Mouse (Mus musculus) retina, embryonic 14.5 days (tissue): ENCODE results near the gene Abhd16a.

ENCODE experiments used
- DNase-seq: peaks from one replicate; pipeline ENCODE4 v3.0.0-alpha.2; 2015; ENCODE audit warnings: low spot score

Gene Abhd16a

DNA sequence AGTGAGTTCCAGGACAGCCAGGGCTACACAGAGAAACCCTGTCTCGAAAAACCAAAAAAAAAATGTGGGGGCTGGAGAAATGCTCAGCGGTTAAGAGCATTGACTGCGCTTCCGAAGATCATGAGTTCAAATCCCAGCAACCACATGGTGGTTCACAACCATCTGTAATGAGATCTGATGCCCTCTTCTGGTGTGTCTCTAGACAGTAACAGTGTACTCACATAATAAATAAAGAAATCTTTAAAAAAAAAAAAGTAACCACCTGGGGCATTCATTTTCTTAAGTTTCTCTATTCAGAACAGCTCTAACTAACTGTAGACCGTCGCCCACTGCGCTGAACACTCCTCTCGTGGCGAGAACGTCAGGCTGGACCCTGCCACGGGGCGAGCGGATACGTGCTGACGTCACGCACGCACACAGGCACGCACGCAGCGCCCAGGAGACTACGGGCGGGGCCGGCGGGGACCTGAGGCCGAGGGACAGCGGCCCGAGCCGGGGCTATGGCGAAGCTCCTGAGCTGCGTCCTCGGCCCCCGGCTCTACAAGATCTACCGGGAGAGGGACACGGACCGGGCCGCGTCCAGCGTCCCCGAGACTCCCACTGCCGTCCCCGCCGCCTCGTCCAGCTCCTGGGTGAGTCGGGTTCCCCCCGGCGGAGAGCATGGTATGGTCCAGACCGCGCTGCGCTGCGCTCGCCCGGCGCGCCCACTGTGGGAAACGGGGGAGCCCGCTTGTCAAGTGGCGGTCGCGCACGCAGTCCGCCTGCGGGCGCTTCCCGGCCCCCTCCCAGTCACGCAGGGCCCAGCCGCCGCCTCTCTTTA is at the start of gene Abhd16a:
Gene Abhd16a (plus strand): TSS at position 439 of the 820 bp plus-strand sequence.
- DNase-seq = peak; percentile 93

DNA sequence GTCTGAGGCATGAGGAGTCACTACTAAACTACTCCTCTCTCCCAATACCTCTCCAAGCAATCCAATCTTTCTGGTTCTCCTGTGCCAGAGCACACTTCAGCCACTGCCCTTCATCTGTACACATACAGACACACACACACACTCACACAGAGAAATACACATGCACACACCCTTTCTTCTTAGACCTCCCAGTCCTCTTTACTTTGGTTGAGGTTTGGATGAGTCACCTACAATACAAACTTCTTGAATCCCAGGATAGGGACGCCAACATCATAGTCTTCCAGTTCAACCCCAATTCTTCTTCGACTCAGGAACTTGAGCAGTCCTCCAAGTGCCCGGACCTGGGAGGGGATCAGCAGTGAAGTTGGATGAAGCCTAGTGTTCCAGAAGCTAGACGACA is 45.3 kb upstream of the Abhd16a start:
- no peak for DNase-seq

DNA sequence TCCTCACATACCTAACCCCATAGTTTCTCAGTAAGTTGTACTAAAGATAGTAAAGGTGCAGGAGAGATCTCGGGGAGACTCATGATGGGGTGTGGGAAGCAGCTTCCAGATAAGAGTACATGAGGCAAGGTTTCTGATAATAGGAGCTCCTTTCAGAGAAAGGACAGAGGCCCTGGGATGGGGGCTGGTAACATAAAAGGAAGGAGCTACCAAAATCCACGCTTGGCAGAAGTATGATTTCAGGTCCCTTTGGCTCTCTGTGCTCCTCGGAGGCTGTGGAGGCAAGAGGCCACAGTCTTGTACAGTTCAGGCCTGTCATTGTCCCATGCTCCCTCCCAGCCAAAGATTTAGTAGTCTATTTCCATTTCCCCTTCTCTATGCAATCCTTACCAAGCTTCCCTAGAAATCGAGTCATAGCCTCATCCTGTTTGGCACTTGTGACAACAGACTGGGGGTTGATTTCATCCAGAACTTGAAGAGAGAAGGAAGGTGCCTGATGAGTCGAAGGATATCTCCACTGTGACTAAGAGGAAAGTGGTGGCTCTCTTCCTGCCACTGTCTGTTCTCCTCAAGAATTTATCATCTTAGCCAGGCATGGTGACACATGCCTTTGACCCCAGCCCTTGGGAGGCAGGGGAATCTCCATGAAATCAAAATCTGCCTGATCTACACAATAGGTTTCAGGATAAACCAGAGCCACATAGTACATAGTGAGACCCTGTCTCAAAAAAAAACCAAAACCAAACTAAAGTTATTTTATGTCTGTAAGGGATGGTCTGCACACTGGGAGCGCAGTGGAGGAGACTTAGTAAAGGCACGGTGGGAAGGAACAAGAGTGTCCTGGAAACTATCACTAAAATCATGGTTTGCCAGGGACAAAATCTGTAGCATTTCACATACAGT is 43.9 kb upstream of the Abhd16a start:
- DNase-seq = no peak

DNA sequence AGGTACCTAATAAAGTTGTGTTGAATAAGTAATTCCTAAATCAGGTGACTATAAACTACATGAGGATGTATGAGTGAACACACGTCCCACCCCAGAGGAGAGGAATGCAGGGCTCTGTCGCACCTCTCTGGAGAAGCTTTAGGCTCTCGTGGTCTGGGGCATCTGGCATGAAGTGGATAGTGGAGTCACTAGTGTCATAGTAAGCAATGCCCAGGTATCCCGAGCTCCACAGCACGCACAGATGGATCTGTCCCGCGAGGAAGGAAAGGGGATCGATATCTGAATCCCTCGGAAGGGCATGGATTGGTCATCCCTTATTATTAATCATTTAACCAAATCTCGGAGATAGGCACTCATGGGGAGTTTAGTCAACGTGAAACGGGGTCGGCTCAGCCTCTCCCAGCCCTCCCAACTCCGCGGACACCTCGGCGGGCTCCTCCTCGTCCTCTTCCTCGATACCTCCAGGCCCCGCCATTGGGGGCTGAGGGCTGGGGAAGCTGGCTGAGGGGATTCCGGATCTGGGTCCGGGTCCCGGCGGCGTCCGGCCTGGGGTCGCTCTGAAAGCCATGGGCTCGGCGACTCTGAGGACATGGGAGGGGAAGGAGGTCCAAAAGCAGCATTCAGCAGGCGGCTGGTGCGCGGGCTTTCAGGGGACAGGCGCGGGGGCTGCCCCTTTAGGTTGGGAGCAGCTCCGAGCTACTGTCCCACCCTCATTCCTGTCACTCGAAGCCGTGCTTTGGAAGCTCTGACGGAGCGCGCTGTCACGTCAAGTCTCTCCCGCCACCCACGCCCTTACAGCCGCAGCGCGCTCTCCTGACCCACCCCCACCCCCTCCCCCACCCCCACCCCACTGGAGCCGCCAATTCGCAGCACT is 43.0 kb upstream of the Abhd16a start:
- DNase-seq = peak; percentile 9

- peak; percentile 100 for DNase-seq
These were observed 42.2 kb upstream of the Abhd16a start, which contains the start of gene Msh5 for GRCm38 (mm10) chr17:35046681-35047455. Msh5 (minus strand) TSS chr17:35046745.

GRCm38 (mm10) chr17:35047688-35048087 is 41.4 kb upstream of the Abhd16a start:
- DNase-seq = no peak

DNA sequence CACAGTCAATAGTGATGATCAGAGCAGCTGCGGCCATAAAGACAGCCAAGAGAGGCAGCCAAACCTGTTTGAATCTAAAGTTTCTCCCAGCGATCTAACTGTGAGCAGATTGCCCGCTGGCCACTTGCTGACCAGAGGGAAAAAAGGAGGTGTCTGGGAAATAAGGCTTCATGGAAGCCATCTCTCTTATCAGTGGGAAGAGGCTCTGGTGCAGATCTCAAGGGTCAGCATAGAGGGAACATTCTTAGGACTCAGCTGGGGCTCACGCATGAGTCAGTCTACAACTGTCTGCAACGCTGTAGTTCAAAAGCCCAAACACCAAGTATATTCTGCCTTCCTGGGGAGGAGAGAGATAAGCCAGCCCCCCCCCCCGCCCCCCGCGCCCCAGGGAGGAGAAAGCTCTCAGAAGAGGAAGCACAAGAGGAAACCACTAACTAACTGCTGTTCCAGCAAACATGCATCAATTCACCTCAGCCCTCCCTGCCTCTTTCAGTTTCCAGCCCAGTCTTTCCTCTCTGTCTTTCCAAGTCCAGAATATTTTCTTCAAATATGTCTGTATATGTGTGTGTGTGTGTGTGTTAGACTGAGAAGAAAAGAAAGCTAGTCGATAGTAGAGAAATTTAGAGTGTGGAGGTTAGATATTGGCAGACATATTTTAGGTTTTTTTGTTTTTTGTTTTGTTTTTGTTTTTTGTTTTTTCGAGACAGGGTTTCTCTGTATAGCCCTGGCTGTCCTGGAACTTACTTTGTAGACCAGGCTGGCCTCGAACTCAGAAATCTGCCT is 40.7 kb upstream of the Abhd16a start:
- no peak for DNase-seq

DNA sequence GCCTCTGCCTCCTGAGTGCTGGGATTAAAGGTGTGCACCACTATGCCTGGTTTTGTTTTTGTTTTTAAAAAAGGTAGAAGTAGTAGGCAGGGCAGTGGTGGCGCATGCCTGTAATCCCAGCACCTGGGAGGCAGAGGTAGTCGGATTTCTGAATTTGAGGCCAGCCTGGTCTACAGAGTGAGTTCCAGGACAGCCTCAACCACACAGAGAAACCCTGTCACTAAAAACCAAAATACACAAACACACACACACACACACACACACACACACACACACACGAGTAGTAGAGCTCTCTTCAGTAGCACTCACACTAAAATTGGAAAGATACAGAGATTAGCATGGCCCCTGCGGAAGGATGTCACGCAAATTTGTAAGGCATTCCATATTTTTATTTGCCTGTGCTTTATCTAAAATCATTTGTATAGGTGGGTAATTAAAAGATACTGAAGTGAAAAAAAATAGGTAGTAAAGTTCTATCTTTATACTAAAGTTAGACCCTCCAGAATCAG is 40.1 kb upstream of the Abhd16a start:
- no peak for DNase-seq

- DNase-seq = peak; percentile 92
These were observed 39.5 kb upstream of the Abhd16a start, which contains the start of gene Clic1 for GRCm38 (mm10) chr17:35049561-35050016. Clic1 (plus strand) TSS chr17:35049966.

DNA sequence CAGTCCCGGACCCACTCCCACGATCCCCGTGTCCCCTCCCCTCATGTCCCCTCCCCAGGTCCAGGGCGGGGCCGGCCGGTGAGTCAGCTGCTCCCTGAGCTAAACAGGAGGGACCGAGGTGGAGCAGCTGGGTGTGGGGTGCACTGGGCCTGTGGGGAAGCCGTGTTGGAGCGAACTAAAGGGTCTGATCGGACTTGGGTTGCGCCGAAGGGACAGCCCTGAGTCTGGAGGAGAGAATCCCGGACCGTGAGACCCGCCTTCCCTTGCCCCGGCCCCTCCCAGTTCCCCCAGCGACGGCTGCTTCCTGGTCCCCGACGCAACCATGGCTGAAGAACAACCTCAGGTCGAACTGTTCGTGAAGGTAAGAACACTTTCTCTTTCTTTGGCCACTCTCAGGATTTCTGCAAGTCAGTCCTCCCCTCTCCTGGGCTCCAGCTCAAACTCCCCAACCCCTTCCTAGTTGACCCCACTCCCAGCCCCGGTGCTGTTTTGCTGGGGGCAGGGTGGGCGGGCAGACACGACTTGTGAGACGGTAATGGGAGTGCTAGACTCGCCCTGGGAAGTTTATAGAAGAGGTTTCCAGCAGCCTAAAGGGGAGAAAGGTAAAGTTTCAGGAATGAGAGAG is 38.8 kb upstream of the Abhd16a start:
- peak; percentile 68 for DNase-seq

GRCm38 (mm10) chr17:35051156-35052086 is 37.6 kb upstream of the Abhd16a start:
- DNase-seq = peak; percentile 77

GRCm38 (mm10) chr17:35052271-35052798 is 36.7 kb upstream of the Abhd16a start:
- no peak for DNase-seq

DNA sequence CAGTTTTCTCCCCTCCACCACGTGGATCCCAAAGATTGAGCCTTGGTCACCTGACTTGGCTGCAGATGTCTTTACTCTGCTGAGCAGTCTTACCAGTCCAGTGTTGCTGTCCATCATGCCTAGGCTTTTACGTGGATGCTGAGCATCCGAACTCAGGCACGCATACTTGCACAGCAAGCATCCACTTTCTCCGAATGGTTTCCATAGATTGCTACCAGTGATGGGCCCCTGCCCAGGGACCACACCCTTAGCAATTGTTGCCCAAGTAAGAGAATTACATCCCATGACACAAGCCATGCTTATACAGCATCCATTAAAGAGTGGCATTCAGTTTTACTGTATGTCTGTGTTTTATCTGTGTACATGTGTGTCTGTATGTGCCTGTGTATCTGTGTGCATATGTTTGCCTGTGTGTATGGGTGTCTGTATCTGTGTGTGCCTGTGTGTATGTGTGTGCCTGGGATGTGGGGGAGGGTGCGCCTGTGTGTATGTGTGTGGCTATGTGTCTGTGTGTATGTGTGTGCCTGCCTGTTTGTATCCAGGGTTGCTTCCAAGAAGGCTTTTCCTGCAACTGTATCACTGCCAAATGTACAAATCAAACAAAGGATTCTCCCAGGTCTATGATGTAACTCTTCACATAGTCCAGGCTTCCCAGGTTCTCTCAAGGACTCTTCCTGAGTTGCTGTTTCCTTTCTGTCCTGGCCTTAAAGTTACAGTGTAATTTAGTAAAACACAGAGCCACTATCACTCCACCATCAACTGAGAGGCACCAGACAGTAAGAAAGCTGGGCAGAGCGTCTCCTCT is 33.2 kb upstream of the Abhd16a start:
- DNase-seq = no peak

DNA sequence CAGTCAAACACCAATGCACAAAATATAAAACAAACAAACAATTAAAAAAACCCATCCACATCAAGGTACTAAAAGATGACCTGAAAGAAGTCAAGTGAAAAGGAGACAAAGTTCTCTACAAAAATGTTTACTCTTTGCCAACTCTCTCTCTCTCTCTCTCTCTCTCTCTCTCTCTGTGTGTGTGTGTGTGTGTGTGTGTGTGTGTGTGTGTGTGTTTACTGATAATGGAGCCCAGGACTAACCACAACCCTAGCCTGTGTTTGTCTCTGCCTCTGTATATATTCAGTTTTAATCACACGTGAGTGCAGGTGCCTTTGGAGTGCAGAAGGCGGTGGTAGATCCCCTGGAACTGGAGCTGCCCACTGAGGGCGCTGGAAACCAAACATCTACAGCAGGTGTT is 32.0 kb upstream of the Abhd16a start:
- DNase-seq = no peak

DNA sequence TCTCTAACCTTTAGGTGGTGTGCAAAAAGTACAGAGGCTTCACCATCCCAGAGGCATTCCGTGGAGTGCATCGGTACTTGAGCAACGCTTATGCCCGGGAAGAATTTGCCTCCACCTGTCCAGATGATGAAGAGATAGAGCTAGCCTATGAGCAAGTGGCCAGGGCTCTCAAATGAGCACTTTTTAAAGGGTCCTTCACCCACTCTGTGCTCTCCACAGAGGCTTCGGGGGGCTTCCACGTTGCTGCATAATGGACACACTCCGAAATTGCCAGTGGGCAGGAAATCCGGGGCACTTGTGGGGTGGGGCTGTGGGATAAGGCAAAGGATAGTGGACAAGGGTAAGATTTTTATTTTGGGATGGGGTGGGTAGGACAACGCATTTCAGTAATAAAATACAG is 30.7 kb upstream of the Abhd16a start:
- DNase-seq = no peak

GRCm38 (mm10) chr17:35058911-35059892 is 29.9 kb upstream of the Abhd16a start, which contains the start of gene Ddah2:
Ddah2 (plus strand) TSS chr17:35059035.
- DNase-seq = peak; percentile 99
